Mouse (Mus musculus): ENCODE data around the gene Tecpr1.

GRCm38 (mm10) chr5:144151270-144151669, 72.1 kb downstream of the Tecpr1 start:
- TF ChIP-seq CTCF (IDR thresholded peaks at IDR 0.05; ENCODE audit: extremely low read depth, insufficient read depth, insufficient read length, insufficient replicate concordance) (no peak), POLR2A (IDR thresholded peaks at IDR 0.05; ENCODE audit: low read depth, low read length) (no peak)
